Mouse (Mus musculus): ENCODE data around the gene Myt1l.

The Myt1l gene

GRCm38 (mm10) chr12:29534761-29535300 is 6.6 kb downstream of the Myt1l start:
- TF ChIP-seq CTCF (conservative IDR thresholded peaks at IDR 0.05; ENCODE audit: low read length) = no peak
- TF ChIP-seq POU5F1 (IDR thresholded peaks at IDR 0.05; ENCODE audit: borderline replicate concordance, low read length) = no peak
- no peak for TF ChIP-seq NANOG (IDR thresholded peaks at IDR 0.05; ENCODE audit: borderline replicate concordance, low read length)
- peaks cover 9% of the 10 kb centered on the region for H3K4me1 ChIP-seq (replicated peaks; ENCODE audit: low read depth, low read length)
- H3K9me3 ChIP-seq (ENCODE audit: low read length) = peaks cover 3% of the 10 kb centered on the region; the same call in 1 of the 2 replicates
- H3K36me3 ChIP-seq (ENCODE audit: insufficient read depth, low read length) = no peaks in the 10 kb centered on the region
- H3K4me3 ChIP-seq (replicated peaks; ENCODE audit: low read length) = peak overlapping the region; percentile 54
- H3K27me3 ChIP-seq (ENCODE audit: insufficient read depth, low read length) = peaks cover 31% of the 10 kb centered on the region

- Histone ChIP-seq H3K4me1 (replicated peaks; ENCODE audit: low read depth, low read length) (peaks cover 6% of the 10 kb centered on the region), H3K4me3 (replicated peaks; ENCODE audit: low read length) (no peak overlapping the region), H3K27me3 (ENCODE audit: insufficient read depth, low read length) (peaks cover 29% of the 10 kb centered on the region), H3K9me3 (ENCODE audit: low read length) (peaks cover 3% of the 10 kb centered on the region; the same call in 1 of the 2 replicates), H3K36me3 (ENCODE audit: insufficient read depth, low read length) (no peaks in the 10 kb centered on the region)
- TF ChIP-seq NANOG (IDR thresholded peaks at IDR 0.05; ENCODE audit: borderline replicate concordance, low read length) = no peak
- no peak for TF ChIP-seq CTCF (conservative IDR thresholded peaks at IDR 0.05; ENCODE audit: low read length)
- TF ChIP-seq POU5F1 (IDR thresholded peaks at IDR 0.05; ENCODE audit: borderline replicate concordance, low read length) = no peak
Measured at GRCm38 (mm10) chr12:29537916-29538315, 9.7 kb downstream of the Myt1l start.

- Histone ChIP-seq H3K9me3 (ENCODE audit: low read length) (peaks cover 3% of the 10 kb centered on the region; the same call in 1 of the 2 replicates), H3K4me3 (replicated peaks; ENCODE audit: low read length) (no peak overlapping the region), H3K27me3 (ENCODE audit: insufficient read depth, low read length) (peaks cover 24% of the 10 kb centered on the region), H3K4me1 (replicated peaks; ENCODE audit: low read depth, low read length) (peaks cover 6% of the 10 kb centered on the region), H3K36me3 (ENCODE audit: insufficient read depth, low read length) (no peaks in the 10 kb centered on the region)
- TF ChIP-seq POU5F1 (IDR thresholded peaks at IDR 0.05; ENCODE audit: borderline replicate concordance, low read length) (no peak), CTCF (conservative IDR thresholded peaks at IDR 0.05; ENCODE audit: low read length) (no peak), NANOG (IDR thresholded peaks at IDR 0.05; ENCODE audit: borderline replicate concordance, low read length) (no peak)
Measured at GRCm38 (mm10) chr12:29538456-29538855, 10.3 kb downstream of the Myt1l start.

GRCm38 (mm10) chr12:29539106-29539505 is 10.9 kb downstream of the Myt1l start:
- TF ChIP-seq NANOG (IDR thresholded peaks at IDR 0.05; ENCODE audit: borderline replicate concordance, low read length) = no peak
- no peak for TF ChIP-seq CTCF (conservative IDR thresholded peaks at IDR 0.05; ENCODE audit: low read length)
- TF ChIP-seq POU5F1 (IDR thresholded peaks at IDR 0.05; ENCODE audit: borderline replicate concordance, low read length) = no peak
- H3K27me3 ChIP-seq (ENCODE audit: insufficient read depth, low read length) = peaks cover 17% of the 10 kb centered on the region
- peaks cover 3% of the 10 kb centered on the region; the same call in 1 of the 2 replicates for H3K9me3 ChIP-seq (ENCODE audit: low read length)

GRCm38 (mm10) chr12:29540741-29541140 is 12.6 kb downstream of the Myt1l start:
- no peak overlapping the region for H3K4me3 ChIP-seq (replicated peaks; ENCODE audit: low read length)
- no peaks in the 10 kb centered on the region for H3K36me3 ChIP-seq (ENCODE audit: insufficient read depth, low read length)
- TF ChIP-seq POU5F1 (IDR thresholded peaks at IDR 0.05; ENCODE audit: borderline replicate concordance, low read length) = no peak
- no peak for TF ChIP-seq NANOG (IDR thresholded peaks at IDR 0.05; ENCODE audit: borderline replicate concordance, low read length)
- no peak for TF ChIP-seq CTCF (conservative IDR thresholded peaks at IDR 0.05; ENCODE audit: low read length)
- peaks cover 5% of the 10 kb centered on the region for H3K27me3 ChIP-seq (ENCODE audit: insufficient read depth, low read length)
- peaks cover 3% of the 10 kb centered on the region; the same call in 1 of the 2 replicates for H3K9me3 ChIP-seq (ENCODE audit: low read length)
- no peaks in the 10 kb centered on the region for H3K4me1 ChIP-seq (replicated peaks; ENCODE audit: low read depth, low read length)

More at GRCm38 (mm10) chr12:29539106-29539505, 10.9 kb downstream of the Myt1l start:
- Histone ChIP-seq H3K36me3 (ENCODE audit: insufficient read depth, low read length) (no peaks in the 10 kb centered on the region), H3K4me3 (replicated peaks; ENCODE audit: low read length) (no peak overlapping the region), H3K4me1 (replicated peaks; ENCODE audit: low read depth, low read length) (peaks cover 6% of the 10 kb centered on the region)

GRCm38 (mm10) chr12:29546073-29546472 is 17.9 kb downstream of the Myt1l start:
- Histone ChIP-seq H3K27me3 (ENCODE audit: insufficient read depth, low read length) (no peaks in the 10 kb centered on the region), H3K4me1 (replicated peaks; ENCODE audit: low read depth, low read length) (no peaks in the 10 kb centered on the region), H3K9me3 (ENCODE audit: low read length) (no peaks in the 10 kb centered on the region), H3K36me3 (ENCODE audit: insufficient read depth, low read length) (no peaks in the 10 kb centered on the region), H3K4me3 (replicated peaks; ENCODE audit: low read length) (no peak overlapping the region)
- no peak for TF ChIP-seq CTCF (conservative IDR thresholded peaks at IDR 0.05; ENCODE audit: low read length)
- TF ChIP-seq NANOG (IDR thresholded peaks at IDR 0.05; ENCODE audit: borderline replicate concordance, low read length) = no peak
- no peak for TF ChIP-seq POU5F1 (IDR thresholded peaks at IDR 0.05; ENCODE audit: borderline replicate concordance, low read length)

GRCm38 (mm10) chr12:29547112-29547511 is 18.9 kb downstream of the Myt1l start:
- H3K9me3 ChIP-seq (ENCODE audit: low read length) = no peaks in the 10 kb centered on the region
- H3K36me3 ChIP-seq (ENCODE audit: insufficient read depth, low read length) = no peaks in the 10 kb centered on the region
- no peaks in the 10 kb centered on the region for H3K4me1 ChIP-seq (replicated peaks; ENCODE audit: low read depth, low read length)
- H3K27me3 ChIP-seq (ENCODE audit: insufficient read depth, low read length) = no peaks in the 10 kb centered on the region
- TF ChIP-seq POU5F1 (IDR thresholded peaks at IDR 0.05; ENCODE audit: borderline replicate concordance, low read length) = no peak
- no peak for TF ChIP-seq NANOG (IDR thresholded peaks at IDR 0.05; ENCODE audit: borderline replicate concordance, low read length)
- no peak for TF ChIP-seq CTCF (conservative IDR thresholded peaks at IDR 0.05; ENCODE audit: low read length)
- H3K4me3 ChIP-seq (replicated peaks; ENCODE audit: low read length) = no peak overlapping the region

GRCm38 (mm10) chr12:29547755-29548154 is 19.6 kb downstream of the Myt1l start:
- Histone ChIP-seq H3K36me3 (ENCODE audit: insufficient read depth, low read length) (no peaks in the 10 kb centered on the region), H3K4me3 (replicated peaks; ENCODE audit: low read length) (no peak overlapping the region), H3K27me3 (ENCODE audit: insufficient read depth, low read length) (no peaks in the 10 kb centered on the region), H3K4me1 (replicated peaks; ENCODE audit: low read depth, low read length) (no peaks in the 10 kb centered on the region), H3K9me3 (ENCODE audit: low read length) (no peaks in the 10 kb centered on the region)
- TF ChIP-seq CTCF (conservative IDR thresholded peaks at IDR 0.05; ENCODE audit: low read length) = no peak
- TF ChIP-seq POU5F1 (IDR thresholded peaks at IDR 0.05; ENCODE audit: borderline replicate concordance, low read length) = no peak
- TF ChIP-seq NANOG (IDR thresholded peaks at IDR 0.05; ENCODE audit: borderline replicate concordance, low read length) = no peak

GRCm38 (mm10) chr12:29553138-29553537 is 25.0 kb downstream of the Myt1l start:
- Histone ChIP-seq H3K4me3 (replicated peaks; ENCODE audit: low read length) (no peak overlapping the region), H3K36me3 (ENCODE audit: insufficient read depth, low read length) (no peaks in the 10 kb centered on the region), H3K27me3 (ENCODE audit: insufficient read depth, low read length) (no peaks in the 10 kb centered on the region), H3K4me1 (replicated peaks; ENCODE audit: low read depth, low read length) (no peaks in the 10 kb centered on the region), H3K9me3 (ENCODE audit: low read length) (no peaks in the 10 kb centered on the region)
- no peak for TF ChIP-seq NANOG (IDR thresholded peaks at IDR 0.05; ENCODE audit: borderline replicate concordance, low read length)
- no peak for TF ChIP-seq POU5F1 (IDR thresholded peaks at IDR 0.05; ENCODE audit: borderline replicate concordance, low read length)
- no peak for TF ChIP-seq CTCF (conservative IDR thresholded peaks at IDR 0.05; ENCODE audit: low read length)

All from E14TG2a.4 (cell line).